Mouse (Mus musculus): ENCODE results near the gene Mapk14.
A peak's percentile ranks its signal among the peaks of the same experiment; 100 is the strongest.
"Not testable (repeated sequence)": the region's sequence is repeated elsewhere in the genome, so short reads cannot be mapped to it uniquely, and the experiment has no call there.

Gene Mapk14

DNA sequence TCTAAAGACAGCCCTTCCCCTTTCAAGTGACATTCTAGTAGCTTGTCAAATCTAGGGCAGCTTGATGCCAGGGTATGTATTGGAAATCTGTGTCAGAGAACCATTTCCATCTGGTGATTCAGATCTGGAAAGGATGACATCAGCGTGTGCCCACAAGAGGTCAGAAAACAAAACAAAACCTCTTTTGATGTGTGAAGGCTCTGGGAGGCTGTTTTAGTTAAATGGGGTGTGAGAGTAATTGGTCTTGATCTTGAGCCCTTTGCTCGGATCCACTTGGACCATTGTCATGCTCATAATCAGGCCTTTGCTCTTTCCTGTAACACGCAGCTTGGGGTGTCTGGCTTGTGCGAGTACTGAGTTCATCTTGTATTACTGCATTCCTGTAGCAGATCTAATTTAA lies 7.1 kb downstream of the Mapk14 start:
- no peak for ATAC-seq (ENCODE audit: low TSS enrichment)

DNA sequence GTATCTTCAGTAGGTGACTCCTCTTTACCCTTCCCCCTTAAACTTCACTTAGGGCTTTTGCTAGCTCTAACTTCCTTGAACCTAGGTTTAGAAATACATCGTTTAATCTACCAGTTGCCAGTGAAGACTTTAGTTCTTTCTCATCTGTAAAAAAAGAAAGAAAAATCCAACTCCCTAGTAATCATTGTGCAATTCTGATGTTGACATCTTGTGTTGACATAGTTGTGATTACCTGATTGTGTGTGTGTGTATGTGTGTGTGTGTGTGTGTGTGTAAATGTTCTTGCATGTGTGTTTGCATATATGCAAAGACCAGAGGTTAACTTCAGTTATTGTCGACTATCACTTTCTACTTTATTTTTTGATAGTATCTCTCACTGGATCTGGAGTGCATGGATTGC lies 7.5 kb downstream of the Mapk14 start:
- ATAC-seq (ENCODE audit: low TSS enrichment) = no peak

DNA sequence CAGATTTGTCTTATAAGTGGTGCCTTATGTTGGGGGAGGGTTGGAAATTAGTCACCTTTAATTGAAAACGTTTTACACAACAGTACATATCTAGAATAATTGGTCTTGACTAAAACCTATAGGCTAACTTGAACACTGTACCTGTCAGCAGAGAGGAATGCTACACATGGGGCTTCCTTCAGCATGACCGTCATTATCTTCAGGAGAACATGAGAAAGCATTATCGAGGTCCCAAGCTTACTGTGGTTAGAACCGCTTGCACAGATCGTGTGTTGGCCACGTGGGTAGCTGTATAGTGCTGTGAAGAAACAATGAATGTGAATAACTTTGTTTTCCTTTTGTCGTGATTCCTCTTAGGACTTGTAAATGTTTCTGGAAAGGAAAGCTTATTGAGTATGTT lies 8.7 kb downstream of the Mapk14 start:
- no peak for ATAC-seq (ENCODE audit: low TSS enrichment)

DNA sequence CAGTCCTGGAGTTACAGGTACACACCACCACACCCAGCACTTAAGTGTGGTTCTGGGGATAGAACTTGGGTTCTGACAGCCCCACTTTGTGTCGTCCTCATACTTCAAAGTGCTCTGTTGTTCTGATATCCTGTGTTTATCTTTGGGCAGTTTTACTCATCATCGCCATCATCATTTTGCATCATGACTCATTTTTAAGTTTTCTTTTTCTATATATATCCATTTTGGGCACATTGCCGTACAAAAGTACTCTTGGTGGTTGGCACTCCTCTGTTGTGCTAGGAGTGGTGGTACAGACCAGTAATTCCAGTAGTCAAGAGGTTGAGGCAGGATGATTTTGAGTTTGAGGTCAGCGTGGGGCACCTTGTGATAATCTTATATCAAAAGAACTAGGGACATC lies 10.0 kb downstream of the Mapk14 start:
- no peak for ATAC-seq (ENCODE audit: low TSS enrichment)

DNA sequence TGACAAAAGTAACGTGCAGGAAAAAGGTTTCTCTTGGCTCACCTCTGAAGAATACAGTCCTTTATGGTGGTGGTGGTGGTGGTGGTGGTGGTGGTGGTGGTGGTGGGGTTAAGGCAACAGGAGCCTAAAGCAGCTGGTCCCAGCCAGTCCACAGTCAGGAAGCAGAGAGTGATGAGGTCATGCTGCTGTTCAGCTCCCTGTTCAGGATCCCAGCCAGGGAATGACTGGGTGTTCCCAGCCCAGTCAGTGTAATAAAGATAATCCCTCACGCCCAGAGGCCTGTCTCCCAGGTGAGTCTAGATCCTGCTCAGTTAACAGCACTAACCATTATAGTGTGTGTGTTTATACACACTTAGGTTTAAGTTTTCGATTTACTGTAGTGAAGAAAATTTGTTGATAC lies 10.6 kb downstream of the Mapk14 start:
- ATAC-seq (ENCODE audit: low TSS enrichment) = no peak

DNA sequence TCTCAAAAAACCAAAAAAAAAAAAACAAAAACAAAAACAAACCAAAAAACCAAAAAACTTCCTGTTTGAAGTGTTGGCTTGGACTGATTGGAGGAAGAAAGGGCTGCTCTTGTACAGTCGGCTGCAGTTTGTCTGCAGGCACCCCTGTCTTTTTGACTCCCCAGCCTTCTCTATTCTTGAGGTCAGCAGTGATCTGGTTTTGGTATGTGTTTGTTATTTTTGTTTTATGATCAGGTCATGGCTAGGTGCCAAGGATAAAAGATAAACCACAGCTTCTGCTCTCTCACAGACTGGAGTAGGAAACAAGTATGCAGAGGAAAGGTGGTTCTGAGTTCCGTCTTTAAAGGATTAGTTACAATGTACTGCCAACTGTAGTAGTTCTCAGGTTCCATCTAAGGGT lies 11.5 kb downstream of the Mapk14 start:
- no peak for ATAC-seq (ENCODE audit: low TSS enrichment)

DNA sequence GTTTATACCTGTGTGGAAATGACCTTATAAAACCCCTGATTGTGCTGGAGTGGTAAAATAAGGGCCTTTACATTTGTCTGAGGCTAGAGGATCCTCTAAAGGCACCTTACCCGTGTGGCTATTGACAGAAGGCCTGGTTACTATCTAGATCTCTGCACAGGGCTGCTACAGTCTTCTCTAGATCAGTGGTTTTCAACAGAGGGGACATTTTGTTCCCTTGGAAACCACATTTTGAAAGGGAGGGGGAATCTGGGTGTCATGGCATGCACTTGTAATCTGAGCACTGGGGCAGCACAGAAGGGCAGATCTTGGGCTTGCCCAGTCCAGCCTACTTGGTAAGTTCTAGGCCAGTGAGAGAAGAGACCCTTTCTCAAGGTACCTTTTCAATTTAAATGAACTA lies 15.6 kb downstream of the Mapk14 start:
- no peak for ATAC-seq (ENCODE audit: low TSS enrichment)

DNA sequence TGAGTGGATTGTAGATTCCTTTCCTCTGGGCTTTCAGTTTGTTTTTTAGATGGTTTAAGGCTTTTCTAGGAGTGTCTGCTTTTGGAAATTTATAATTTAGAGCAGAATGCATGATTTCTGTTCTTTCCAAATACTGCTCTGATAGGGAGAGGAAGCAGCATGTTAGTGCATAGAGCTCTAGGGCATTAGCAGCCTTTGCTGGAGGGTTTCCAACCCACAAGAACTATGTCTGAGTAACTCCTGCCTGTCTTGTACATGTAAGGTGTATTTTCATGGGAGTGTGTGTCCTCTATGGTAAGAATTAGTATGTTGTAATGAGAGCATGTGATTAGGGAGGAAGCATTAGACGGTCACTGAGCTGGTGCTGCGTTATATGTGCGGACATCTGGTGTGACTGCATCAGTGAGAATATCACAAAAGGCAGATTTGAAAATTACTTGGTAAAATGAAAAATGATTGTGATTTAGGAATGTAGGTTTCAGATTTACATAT lies 16.1 kb downstream of the Mapk14 start:
- ATAC-seq (ENCODE audit: low TSS enrichment) = no peak

DNA sequence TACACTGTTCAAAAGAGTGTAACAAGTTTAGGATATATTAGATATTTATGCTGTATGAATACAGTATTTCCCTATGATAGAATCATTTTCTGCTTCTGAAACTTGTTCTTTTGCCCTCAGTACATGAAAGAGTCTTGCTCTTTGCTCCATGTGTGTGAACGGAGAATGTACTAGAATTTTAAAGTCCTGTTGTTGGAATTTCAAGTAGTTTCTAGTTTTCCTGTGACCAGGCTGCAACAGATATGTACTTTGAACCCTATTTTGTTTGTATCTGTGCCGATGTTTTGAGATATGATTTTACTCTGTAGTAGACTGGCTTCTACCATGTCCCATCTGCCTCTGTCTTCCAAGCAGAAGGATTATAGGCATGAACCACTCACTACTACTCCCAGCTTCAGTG lies 16.7 kb downstream of the Mapk14 start:
- ATAC-seq (ENCODE audit: low TSS enrichment) = no peak

DNA sequence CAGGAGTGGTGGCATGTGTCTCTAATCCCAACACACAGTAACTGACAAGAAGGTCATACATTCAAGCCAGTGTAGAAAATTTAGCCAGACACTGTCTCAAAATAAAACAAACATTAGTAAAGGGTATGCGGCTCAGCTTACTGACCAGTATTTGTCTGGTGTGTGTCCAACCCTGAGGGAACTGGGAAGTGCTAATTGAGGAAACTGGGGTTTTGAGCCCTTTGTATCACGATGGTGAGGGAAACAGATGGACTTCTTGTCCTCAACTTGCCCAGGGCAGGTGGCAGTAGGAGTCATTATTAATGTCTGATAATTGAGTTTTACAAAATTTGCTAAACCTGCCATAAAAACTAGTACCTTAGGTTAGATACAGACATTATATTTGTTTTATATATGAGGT lies 17.9 kb downstream of the Mapk14 start:
- no peak for ATAC-seq (ENCODE audit: low TSS enrichment)

DNA sequence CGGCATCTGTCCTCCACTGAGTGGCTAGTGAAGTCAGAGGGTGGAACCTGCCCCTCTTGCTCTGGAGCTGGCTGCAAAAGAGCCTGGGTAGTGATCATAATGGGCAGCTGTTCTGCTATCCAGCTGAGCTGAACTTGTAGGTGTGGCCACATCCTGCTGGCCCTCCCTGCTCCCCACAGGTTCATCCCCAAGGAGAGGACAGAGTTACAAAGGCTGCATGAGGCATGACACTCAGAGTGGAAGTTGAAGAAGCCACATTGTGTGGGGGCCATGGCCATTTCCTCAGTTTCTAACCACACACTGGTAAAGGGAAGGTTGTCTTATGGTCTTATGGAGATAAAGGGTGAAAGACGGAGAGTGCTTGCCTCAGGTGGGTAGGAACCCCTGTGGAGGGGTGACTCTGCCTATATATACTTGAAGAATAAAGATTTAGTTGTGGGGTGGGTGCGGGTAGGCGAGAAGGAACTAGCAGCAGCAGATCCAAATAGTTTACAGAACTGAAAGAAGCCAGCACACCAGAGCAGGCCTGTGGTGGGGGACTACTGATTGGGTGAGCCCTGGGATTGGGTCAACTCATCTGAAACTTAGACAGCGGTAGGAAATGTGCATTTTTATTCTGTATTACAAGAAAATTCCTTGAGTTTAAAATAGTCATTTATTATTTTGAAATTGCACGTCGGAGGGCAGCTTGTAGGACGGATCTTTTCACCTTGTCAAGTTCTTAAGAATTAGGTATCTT lies 18.6 kb downstream of the Mapk14 start:
- no peak for ATAC-seq (ENCODE audit: low TSS enrichment)

DNA sequence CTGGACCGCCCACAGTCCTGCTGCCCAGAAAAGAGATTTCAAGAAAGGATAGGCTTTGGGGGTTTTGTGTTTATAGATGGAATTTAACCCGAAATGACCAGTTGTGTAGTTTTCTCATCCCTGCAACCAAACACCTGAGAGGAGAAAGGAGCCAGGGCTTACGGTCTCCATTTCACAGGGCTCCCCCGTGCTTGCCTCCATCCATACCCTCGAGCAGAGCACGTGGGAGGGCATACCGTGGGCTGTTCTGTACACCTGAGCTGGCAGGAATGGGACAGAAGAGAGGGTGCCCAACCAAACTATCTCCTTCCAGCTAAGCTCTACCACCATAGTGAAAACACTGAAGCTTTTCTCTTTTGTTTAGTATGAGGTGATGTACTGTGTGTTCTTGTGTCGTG lies 19.2 kb downstream of the Mapk14 start:
- ATAC-seq (ENCODE audit: low TSS enrichment) = no peak

DNA sequence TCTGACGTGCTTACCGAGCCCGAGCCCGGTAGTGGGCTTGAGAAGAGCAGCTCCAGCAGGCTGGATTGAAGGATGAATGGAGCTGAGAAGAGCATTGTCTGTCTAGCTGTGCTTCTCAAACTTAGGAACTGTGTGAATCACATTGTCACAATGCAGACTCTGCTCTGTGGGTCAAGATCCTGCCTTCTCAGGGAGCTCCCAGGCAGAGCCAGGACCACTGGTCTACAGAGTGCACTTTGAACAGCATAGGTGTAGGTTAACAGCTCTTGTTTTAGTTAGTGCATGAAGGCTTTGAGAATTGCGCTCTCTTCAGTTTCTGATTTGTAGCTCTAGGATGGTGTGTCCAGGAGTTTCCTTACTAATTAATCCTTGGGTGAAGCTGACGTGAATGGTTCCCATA lies 20.1 kb downstream of the Mapk14 start:
- ATAC-seq (ENCODE audit: low TSS enrichment) = no peak

DNA sequence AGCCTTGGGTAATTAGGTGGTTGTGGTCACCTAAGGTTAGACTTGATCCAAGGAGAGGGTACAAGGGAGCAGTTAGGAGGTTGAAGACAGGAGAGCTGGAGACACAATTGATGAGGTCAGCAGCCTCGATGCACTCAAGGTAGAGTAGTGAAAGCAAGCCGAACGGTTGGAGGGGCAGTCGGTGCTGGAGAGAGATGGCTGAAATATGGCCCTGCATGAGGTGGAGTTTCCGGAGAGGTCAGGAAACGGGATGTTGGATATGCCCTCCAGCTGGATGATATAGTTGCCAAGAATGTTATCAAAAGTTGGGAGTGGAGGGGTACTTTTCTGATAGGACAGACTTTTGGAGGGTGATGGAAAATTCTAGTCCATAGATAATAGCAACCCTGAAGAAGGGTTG lies 21.2 kb downstream of the Mapk14 start:
- no peak for ATAC-seq (ENCODE audit: low TSS enrichment)

DNA sequence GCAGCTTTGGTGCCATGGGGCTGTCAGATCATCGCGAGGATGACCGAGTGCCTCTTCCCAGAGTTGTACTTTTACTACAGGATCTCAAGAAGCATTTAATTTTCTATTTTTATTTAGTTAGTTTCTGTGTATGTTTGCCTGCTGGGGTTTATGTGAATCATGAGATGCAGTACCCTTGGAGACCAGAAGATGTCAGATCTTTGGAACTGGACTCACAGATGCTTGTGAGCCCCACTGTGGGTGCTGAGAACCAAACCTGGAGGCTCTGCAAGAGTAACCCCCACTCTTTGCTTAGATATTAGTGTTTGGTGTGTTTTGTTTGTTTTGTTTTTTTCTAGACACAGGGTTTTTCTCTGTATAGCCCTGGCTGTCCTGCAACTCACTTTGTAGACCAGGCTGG lies 22.9 kb downstream of the Mapk14 start:
- no peak for ATAC-seq (ENCODE audit: low TSS enrichment)

DNA sequence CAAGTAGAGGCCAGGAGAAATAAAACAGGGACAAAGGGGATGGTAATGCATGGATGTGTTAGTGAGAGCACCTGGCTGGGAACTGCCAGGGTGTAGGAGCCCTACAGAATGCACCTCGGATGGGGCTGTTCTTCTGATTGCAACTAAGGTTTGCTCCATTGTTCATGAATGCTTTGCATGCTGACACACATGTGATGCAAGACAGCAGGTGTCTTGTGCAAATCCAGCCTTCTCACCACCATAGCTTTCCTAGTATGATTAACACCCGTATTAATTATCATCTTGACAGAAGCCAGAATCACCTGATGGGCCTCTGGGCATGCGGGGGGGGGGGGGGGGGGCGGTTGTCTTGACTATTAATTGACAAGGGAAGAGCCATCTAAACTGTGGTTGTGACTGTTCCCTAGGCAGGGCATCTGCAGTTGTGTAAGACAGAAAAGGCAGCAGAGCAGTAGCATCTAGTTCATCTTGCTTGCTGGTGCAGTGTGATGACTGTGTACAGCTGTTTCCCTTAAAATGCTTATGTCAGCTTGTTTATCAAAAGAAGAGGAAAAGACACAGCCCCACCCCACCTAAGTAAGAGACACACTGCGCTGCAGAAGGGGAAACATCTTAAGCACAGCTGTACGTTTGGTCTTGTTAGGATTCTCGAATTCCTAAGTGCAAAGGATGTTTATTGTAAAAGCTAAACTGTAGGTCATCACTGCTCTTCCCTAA lies 24.9 kb downstream of the Mapk14 start:
- ATAC-seq (ENCODE audit: low TSS enrichment) = no peak

DNA sequence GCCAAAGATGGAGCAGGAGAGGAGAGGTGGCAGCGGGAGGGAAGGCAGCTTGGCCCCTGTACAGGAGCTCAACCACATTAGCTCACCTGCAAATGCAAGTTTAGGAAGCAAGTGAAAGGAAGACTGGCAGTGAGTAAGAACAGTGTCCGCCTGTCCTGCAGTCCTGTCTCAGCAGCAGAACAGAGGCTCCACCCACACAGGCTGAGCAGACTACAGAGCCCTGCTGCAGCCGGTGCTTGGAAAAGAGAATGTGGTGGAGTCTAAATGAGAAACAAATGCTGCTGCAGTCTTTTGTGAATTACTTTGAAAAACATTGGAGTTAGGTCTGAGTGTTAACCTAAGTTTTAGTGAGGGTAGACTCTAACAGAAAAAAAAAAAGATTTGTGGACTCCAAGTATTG lies 26.4 kb downstream of the Mapk14 start:
- ATAC-seq (ENCODE audit: low TSS enrichment) = peak; percentile 77

DNA sequence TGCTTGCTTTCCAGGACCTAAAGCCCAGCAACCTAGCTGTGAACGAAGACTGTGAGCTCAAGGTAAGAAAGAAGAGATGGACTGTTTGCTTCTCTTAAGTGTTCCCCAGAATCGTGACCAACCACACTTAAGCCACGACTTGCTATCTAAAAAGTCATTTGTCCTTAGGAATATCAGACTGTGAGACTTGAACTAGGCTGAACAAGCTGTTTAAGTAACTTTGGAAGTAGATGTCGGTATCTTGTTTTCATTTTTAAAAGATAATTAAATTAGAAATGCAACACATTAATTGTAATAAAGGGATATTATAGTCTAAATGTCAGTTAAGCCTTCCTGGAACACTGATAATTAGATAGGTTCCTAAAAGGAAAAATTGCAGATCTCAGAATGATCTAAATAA lies 34.7 kb downstream of the Mapk14 start, which contains the start of gene AC170998.1:
Gene AC170998.1 (plus strand): TSS at position 301 of the 400 bp plus-strand sequence.
- ATAC-seq (ENCODE audit: low TSS enrichment) = no peak

DNA sequence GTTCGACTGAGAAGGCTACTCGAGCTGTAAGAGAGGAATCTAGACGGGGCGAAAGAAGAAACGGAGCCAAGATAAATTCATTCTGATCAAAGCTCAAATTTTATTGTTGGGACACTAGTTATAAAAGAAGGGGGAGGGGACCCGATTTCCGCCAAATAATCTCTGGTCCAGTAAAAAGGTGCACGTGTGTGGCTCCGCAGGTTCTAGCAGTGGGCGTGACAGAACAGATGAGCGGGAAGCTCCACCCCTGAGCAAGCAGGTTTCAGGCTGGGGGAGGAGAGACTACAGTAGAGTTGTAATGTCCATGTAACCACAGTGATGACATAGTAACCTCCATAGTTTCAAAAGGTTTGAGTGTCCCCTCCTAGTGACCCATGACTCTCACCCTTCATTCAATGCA lies 36.4 kb downstream of the Mapk14 start:
- ATAC-seq (ENCODE audit: low TSS enrichment) = not testable (repeated sequence)

DNA sequence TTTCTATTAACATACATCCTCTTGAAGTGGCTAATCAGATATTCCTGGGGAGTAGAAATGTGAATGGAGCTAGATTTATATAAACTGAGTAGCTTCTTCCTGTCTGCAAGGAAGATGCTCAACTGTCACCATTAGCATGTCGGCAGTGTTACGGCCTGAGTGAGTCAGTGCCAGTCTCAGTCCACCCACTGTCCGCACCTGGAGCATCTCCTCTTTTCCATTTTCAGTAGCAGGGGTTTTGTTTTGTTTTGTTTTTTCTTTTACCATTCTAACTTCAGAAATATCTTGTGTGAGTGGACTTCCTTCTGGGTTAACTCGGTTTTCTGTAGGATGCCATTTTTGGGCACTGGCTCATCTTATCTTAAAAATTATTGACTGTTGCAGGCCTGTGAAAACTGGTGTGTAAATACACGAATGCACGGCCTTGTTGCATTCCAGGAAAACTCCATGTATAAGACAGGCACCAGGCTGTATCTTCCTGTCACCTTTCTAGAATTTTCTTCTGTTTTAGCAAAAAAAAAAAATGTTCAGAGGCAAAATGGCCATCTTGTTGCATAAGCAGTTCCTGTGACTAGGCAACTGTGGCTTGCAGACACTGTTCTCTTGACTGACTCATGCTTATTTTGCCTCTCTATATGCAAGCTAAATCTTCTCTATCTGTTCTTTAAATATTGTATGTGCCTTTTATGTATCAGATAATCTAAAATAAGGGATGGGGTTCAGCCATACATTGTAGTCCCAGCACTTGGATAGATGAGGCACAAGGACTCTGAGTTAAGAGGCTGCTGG lies 44.4 kb downstream of the Mapk14 start:
- peak; percentile 78 for ATAC-seq (ENCODE audit: low TSS enrichment)

DNA sequence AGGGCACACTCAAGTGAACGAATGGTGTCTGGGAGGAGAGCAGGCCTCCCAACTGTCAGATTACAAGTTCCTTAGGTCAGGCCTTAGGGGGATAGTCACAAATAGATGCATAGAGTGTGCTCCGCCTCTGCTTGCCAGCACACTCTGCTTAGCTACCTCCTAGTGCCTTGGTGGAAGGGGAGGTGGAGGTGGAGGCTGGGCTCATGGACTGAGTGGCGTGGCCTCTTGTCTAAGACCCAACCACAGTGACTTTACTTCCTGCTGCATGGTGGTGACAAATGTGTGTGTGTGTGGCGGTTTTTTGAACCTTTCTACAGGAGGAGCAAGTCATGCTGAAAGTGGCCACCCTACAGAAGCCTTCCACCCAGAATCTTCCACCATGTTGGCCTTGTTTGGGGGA lies 45.4 kb downstream of the Mapk14 start:
- no peak for ATAC-seq (ENCODE audit: low TSS enrichment)

DNA sequence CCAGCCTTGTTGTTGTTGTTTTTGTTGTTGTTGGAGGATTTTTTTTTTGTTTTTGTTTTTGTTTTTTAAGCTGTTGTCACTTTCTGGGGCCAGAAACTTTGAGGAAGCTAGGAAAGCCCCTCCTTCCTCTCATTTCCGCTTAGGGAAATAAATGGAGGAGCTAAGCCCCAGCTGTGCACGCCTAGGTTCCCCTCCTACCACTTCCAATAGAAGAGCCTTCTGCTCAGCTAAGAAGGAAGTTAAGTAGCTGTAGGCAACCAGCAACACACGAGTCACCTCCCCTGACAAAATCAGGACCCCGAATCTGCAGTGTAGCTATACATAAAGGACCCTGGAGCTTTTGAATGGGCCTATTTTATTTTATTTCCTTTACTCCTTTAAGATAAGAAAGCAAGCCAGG lies 46.8 kb downstream of the Mapk14 start:
- no peak for ATAC-seq (ENCODE audit: low TSS enrichment)

DNA sequence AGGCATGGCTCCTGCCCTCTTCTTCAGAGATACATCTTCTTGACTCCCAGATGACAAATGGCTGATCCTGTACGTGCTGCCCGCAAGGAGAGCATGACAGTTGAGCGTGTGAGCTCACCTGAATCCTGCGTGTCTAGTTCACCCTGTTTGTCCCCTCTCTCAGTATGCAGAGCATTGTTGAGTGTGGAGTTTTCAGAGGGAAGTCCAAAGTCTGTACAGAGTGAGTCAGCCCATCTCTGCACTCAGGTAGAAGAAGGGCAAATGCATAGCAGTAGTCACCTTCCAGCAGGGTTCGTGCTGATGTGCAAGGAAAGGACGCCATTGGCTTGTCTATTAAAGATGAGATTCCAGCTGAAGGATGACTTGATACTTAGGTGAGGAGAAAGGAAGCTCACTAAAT lies 48.1 kb downstream of the Mapk14 start:
- ATAC-seq (ENCODE audit: low TSS enrichment) = no peak

Measured in frontal cortex, adult (tissue).